Mouse (Mus musculus) right cerebral cortex, postnatal 36 days (tissue): ENCODE data around the gene Gcdh.

Experiments used
- DNase-seq, 2 experiments: peaks; one replicate each; pipeline ENCODE4 v3.0.0; 2022; ENCODE audit warnings: low spot score in 2 of 2, mixed read lengths in 1 of 2

Gcdh gene

DNA sequence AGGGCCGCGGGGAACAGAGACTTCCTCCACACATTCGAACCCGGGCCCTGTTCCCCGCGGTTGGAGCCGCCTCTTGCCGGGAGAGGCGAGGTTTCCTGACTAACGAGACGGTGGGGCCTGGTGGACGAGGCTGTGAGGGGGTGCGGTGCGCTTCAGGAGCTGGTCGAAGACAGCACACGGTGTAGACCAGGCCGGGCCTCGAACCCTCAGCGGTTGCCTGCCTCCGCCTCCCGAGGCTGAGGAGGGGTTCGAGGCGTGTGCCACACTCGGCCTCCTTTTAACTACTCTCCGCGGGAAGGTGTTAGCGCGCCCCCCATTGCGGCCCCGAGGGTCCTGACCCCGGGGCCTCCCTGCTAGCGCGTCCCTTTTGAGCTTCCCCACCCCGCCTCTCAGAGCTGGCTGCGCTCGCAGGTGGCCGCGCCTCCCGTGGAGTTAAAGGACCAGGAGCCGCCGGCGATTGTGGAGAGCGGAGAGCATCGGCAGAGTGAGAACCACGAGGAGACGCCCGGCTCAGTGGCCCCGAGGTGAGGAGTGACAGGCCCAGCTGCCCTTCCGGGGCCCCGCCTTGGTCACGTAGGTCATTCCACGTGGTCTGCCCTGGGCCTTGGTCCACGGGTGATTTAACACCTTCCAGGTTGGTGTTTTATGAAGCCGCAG, 21.3 kb downstream of the Gcdh start:
- DNase-seq: no peak

DNA sequence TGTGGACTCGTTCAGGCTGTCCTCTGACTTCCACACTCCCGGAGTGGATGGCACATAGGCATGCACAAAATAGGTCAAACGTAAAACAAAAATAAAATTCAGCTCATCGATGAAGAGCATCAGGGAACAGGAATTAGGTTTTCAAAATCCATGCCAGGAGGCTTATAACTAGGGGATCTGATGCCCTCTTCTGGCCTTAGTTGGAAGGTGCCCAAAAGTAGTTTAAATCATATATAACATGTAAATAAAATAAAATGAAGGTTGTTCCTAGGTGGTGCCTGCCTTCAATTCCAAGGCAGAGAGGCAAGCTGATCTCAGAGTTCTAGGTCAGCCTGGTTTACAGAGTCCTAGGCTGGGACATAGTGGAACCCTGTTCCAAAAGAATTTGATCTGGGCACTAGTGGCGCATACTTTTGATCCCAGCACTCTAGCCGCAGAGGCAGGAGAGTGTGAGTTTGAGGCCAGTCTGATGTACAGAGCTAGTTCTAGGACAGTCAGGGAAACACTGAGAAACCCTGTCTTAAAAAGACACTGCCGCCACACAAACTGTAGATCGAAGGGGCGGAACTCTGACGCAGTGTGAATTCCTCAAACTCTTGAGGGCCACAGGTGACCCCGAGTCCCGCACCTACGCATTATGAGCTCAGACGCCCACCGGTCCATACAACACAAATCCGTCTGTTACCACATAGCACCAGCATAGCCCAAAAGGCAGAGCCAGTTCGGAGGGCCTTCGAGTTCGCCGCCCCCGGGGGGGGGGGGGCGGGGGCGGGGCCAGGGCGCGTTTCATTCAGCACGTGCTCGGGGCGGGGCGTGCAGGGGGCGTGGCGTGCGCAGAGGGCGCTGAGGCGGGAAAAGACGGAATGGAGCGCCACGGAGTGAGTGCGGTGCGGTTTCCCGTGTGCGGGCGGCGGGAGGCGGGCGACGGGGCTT, 22.1 kb downstream of the Gcdh start, which contains the start of gene Syce2:
Gene Syce2, plus strand, starts transcription at position 736 of the 933 bp plus-strand sequence.
- no peak for DNase-seq

DNA sequence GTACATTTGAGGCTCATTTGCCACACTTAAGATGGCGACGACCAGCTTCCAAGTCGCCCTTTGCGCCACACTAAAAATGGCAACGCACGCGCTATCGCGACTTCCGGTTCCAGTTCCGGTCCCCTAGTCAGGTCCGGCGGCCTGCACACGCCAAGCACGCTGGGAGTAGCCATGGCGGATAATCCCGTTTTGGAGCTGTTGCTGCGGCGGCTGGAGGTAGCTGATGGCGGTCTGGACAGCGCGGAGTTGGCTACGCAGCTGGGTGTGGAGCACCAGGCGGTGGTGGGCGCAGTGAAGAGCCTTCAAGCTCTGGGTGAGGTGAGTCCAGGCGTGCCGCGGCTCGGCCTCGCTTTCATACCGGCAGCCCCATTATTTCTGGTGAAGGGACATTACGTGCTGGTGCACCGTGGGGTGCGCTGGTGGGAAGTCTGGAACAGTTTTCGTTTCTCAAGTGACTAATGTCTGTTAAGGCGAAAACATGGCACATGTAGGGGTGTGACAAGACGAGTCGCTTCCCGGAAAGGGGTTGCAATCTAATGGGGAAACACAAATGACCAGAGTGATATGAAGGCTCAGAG, 36.8 kb downstream of the Gcdh start, which contains the start of gene Farsa:
Gene Farsa, plus strand, starts transcription at position 126 of the 578 bp plus-strand sequence.
- peak; percentile 87 to 91 for DNase-seq

DNA sequence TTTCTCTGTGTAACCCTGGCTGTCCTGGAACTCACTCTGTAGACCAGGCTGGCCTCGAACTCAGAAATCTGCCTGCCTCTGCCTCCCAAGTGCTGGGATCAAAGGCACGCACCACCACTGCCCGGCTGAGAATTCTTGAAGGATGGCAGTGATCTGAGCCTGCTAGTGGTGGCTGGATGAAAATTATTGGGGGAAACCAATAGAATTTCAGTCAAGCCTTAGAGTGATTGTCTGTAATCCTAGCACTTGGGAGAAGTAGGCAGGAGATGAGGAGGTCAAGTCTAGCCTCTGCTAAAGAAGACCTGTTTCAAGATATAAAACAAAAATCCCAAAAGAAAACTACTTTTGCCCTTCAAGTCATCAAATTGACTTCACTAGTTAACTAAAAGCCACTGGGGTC, 37.3 kb downstream of the Gcdh start:
- DNase-seq: no peak

DNA sequence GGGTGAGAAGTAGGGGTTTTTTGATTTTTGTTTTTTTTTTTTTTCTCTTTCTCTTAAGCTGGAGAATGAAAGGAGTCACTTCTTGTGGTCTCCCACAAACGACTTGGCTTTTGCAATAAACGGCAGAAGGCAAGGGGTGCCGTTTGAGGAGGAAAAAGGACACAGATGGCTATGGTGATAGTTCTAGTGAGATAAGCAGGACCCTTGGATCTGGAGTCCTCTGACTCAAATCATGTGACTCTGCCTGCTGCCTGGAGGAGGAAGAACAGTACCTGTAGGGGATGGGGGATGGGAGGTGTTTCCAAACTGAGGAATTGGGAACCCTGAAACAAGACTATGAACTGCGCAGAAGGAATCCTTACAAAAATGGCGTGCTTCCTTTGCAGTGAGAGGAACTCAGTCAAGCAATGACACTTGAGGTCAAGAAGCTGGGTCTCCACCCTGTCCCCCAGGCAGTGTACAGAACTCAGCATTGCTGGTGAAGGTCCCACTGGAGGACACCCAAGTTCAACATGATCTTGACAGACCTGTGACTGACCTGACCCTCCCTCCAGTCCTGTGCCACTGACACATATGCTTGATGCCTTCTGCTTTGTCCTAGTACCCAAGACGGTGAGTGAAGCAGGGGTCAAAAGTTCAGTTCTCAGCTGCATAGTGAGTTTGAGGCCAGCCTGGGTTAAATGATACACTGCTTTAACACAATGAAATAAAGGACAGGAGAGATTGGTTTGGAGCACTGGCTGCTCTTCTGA, 45.9 kb downstream of the Gcdh start:
- DNase-seq: no peak

DNA sequence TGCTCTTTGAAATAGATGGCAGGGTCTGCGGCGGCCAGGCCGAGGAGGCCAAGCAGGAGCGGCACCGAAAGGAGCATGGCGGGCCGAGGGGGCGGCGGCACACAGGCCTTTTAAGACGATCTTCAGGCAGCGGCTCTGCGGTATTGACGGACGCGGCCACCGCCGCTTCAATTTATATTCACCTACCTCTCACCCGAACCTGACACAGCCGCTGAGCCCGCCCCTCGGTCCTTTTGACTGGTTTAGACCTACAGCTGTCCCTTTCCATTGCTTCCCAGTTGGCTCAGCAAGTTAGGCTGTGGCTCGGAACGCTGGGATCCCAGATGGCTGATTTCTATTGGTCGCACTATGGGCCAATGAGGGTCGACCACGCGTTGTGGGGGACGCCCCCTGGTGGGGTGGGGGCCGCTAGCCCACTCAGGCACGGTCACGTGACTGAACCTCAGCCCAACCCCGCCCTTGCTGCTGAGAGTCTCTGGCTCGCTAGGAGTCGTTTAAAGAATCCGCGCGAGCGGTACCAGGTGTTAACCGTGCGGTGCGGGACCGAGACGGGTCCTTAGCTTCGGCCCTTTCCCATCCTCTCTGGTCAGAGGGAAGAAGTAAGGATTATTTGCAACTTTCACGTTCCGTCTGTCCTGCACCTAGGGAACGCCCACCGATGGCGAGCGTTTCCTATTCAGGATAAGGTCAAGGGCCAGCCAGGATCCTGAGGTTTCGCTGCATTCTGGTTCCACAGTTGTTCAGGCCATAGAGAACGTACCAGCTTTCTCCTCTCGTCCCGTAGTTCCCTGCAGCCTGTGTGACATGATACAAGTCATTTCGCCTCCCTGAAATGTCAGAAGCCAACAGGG, 46.8 kb downstream of the Gcdh start, which contains the start of gene Calr:
Gene Calr, minus strand, starts transcription at position 213 of the 851 bp plus-strand sequence.
- peak; percentile 100 for DNase-seq

DNA sequence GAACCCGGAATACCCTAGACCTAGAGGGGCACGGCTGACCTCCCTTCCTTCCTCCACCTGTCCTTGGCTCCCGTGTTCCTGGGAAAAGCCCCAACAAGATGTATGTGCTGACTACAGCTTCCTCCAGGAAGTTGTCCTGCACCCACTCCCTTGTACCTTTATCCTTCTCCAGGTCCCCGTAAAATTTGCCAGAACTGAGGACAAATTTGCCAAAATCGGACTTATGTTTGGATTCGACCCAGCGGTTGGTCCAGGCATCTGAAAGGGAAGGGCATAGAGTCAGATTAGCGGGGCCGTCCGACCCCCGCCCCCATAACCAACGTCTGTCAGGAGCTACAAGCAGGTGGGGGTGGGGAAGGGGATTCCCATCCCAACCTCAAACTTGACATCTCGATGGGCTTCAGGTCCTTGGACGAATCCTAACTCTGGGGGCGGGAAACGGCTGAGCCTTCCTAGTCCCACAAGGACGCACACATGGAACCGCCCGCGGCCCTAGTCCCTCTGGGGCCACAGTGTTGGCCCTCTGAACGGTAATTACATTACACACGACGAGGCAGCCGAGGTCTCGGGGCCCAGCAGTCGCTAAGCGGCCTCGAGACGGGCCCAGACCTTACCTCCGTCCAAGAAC, 47.5 kb downstream of the Gcdh start:
- no peak for DNase-seq

DNA sequence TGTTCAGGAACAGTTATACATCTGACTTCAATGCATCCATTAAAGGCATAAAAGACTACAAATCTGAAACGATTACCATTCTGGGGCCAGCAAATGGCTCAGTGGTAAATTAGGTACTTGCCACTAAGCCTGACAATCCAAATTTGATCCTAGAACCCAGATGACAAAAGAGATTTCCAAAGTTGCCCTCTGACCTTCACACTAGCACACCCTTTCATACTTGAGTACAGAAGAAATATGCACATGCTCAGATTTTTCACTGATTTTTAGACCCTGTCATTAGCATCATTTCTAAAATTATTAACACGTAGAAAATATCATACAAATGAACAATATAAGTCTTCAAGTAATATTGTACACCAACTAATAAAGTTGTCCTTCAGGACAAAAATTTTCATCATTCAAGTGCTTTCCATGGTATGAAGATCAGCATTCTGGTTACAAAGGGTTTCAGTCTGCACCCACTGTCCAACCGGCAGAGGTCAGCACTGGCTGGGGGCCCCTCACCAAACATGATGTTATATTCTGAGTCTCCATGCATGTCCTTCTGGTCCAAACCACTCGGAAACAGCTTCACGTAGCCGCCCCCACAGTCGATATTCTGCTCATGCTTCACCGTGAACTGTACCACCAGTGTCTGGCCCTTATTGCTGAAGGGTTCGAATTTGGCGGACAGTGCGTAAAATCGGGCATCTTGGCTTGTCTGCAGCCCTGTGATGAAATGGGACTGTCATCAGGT, 48.2 kb downstream of the Gcdh start:
- no peak for DNase-seq

DNA sequence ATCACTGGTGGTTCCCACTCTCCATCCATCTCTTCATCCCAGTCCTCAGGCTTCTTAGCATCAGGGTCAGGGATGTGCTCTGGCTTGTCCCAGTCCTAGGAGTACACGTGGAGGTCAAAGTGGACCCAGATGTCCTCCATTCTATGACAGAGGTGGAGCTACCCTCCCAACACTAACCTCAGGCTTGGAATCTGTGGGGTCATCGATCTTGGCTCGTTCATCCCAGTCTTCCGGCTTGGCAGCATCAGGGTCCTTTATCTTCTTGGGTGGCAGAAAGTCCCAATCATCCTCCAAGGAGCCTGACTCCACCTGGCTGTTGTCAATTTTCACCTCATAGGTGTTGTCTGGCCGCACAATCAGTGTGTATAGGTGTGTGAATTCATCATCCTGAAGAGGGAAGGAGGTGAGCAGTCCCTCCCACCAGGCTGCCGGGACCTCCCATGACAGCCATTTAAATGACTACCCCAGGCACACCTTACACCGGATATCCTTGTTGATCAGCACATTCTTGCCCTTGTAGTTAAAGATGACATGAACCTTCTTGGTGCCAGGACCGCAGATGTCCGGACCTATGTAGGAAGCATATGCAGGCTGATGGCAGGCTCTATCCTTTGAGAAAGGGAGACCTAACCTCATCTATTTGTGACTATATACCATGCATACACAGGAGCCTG, 49.2 kb downstream of the Gcdh start:
- no peak for DNase-seq

DNA sequence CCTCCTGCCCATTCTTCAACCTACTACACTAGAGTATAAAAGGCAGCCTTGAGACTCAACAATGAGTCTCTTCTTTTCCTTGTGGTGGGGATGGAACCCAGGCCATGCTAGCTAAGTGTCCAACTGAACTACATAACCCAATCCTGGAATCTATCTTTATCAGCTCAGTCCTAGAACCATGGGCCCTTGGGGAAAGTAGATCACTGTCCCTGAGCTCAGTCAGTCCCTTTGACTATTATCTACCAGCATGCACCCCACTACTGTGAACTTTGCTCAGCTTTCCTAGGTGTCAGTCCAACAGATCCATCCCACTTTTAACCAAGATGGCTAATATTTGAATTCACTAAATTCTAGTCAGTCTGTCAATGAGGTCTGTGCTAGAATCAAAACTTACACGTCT, 52.2 kb downstream of the Gcdh start:
- no peak for DNase-seq

DNA sequence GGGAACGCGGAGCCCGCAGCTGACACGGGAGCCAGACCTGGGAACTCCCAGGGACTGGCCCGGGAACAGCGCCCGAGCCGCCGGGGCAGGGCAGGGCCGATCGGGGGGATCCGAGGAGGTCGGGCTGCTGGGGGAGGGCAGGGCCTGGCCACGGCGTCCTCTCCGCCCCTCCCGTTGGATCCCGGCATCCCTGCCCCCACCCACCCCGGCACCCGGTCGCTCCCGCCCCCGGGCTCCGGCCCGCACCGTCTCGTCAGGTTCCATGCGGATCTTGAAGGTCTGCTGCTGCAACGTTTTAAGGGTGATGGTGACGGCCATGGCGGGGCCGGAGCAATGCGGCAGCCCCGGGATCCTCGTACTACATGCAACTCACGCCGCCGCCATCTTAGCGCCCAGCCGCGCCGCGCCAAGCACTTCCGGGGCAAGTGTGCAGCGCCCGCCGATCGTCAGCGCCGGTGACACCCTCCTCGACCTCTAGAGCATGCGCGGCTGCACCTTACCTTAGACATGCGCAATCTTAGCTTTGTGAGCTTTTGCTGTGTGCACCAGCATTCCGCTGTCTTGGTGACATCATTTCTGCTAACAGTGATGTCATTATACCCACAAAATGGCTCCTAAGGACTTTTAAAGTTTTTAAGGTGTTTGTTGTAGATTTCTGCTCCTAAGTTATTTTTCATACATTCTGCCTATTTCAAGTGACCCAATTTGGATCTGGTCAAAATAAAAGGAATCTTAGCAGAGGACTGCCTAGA, 53.3 kb downstream of the Gcdh start, which contains the start of gene Rad23a:
Gene Rad23a, minus strand, starts transcription at position 418 of the 752 bp plus-strand sequence.
- DNase-seq: peak; percentile 89 to 90

DNA sequence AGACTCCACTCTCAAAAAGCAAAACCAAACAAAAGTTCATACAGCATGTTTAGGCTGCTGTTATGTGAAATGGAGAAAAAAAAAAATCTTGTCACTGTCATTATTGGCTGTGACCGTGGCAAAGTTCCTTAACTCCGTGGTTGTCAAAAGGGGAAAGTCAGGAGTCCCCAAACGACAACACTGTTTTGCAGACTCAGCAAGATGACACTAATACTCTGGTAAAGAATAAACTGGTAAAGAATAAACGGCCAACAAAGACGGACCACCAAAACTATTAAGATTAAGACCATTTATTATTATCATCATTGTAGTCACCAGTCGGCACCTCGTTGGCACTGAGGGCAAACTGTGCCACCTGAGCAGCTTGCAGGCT, 53.9 kb downstream of the Gcdh start:
- DNase-seq: no peak

DNA sequence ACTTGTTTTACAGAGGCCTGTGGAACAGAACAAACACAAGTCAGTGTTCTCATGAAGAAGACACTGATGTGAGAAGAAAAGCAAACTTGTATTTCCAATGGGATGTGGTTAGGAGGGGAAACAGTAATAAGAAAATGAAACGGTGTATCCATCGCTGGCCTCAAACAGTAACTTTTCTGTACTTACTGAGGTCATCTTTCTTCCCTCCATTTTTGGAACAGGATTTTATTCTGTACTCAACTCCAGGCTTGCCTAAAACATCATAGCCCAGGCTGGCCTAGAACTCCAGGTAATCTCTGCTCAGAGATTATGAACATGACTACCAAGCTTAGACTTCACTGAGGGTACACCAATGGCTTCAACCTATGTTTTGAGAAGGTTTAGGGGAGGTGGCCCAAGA, 54.3 kb downstream of the Gcdh start:
- DNase-seq: no peak

DNA sequence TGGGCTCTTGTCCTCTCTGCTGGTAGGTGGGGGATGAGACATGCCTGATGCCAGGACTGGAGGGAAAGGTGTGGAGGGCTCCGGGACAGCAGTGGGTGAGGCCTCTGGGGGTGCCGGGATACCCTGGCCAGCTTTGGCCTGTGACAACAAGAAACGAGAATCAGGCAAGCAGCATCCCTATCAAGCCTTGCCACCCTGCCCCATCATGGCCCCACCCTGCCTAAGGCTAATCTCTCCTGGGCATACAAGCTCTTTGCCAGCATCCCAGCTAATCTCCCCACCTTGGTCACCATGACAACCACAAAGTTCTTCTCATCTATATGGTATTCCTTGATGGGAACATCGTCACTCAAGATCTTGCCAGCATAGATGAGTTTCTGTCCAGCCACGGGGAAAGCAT, 55.2 kb downstream of the Gcdh start:
- no peak for DNase-seq

DNA sequence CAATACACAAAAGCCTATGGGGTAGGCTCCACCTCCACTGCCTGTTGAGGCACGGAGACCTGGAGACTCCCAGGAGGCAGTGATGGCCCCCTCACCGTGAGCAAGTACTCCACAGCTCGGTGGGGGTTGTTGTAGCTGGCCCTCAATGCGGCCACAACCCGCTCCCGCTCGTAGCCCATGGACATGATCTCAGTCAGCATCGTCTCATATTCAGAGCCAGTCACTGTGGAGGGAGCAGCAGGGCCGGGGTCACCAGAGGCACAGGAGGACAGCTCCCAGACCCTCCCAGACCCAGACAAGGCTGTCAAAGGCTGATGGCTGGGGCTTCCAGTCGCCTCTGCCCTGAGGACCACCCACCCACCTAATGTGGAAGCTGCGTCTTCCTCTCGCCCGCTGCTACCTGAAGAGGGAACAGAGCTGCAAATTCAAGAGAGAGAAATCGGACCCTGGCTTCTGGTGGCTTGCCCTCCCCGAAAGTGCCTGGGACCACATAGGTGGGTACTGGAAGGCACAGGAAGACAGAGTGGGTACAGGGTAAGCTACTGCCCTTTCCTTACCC, 55.7 kb downstream of the Gcdh start:
- no peak for DNase-seq

DNA sequence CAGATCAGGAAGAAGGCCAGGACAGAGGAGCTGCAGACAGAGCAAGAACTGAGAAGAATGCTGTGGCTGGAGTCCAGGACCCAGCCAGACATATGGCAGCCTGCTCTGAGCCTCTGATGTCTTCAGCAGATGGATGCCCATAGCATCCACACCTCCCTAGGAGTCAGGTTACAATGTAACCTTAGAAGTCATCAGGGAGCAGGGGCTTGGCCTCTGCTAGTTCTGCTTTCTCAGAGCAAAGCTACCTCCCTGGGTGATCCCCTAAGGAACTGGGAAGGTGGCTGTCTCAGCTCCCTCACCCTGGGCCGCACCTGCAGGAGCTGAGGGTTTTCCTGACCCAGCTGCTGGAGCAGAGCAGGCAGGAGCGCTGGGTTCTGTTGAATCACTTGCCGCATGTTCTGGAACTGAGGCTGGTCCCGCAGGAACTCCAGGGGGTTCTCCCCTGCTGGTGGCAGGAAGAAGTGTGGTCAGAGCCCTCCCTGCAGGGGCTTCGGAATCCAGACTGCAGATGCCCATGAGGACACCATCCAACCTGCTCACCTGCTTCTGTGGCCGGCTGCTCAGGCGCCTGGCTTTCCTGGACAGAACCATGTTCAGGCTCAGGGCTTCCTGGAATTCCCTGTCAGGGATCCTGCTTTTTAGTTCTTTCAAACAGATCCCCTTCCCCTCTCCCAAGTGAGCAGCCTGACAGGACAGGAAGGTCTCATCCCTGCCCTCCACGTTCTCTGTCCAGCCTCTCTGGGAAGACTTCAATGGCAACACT, 56.4 kb downstream of the Gcdh start:
- no peak for DNase-seq
